Mouse (Mus musculus): ENCODE measurements around the gene 1700012B09Rik.

Gene 1700012B09Rik

GRCm38 (mm10) chr9:14770803-14771471, at the start of gene 1700012B09Rik:
TSS of gene 1700012B09Rik (minus strand) at chr9:14771030.
- no peak for DNase-seq (ENCODE audit: low spot score in 2 of 2)

DNA sequence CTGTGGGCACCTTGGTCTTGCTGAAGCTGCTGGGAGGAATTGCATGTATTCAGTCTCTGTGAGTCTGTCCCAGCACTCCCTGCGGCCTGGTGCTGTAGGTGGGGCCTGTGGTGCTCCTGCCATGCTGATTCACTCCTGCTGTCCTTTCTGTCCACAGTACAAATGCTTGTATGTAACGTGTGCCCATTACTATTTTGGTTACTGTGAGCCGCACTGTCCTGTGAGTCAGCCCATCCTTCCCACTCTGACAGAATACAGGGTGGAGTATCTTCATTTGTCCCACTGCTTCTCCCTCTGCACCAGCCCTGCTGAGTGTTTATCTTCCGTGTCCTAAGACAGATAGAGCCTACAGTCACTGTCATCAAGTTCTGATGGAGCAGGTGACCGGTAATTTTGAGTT, 39.3 kb upstream of the 1700012B09Rik start:
- DNase-seq (ENCODE audit: low spot score in 2 of 2), result no peak

DNA sequence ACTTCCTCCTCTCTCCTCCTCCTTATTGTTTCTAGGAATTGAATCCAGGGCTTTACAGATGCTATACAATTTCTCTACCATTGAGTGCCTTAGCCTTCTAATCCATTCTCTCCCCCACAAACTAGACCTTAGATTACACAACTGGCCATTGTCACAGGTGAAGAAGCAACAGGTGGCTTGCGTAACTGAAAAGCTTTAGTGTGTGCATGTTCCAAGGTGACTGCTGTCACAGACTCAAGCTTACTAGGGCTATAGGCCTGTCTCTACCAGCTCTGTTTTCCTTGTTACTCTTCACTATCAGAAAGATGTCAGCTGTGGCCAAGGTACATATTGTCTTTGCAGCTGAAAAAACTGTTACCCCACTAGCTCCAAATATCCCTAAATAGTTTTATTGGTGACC, 36.0 kb upstream of the 1700012B09Rik start:
- DNase-seq (ENCODE audit: low spot score in 2 of 2), result no peak

- DNase-seq (ENCODE audit: low spot score in 2 of 2), result no peak
Observed at GRCm38 (mm10) chr9:14805714-14806113, 34.9 kb upstream of the 1700012B09Rik start.

DNA sequence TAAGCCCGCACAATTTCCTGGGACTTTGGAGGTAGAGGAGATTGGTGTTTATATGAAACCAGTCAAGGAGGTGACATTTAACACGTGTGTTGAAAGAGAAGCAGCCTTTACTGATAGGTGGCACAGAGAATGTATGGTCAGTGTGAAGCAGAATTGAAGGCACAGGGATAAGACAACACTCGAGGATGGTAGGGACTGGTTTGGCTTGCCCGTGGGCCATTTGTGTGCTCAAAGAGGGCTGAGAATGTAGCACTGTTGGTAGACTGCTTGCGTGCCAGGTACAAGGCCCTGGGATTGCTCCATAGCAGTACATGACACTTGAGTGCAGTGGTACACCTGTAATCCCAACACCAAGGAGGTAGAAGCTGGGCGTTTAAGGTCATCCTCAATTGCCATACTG, 16.5 kb upstream of the 1700012B09Rik start:
- no peak for DNase-seq (ENCODE audit: low spot score in 2 of 2)

DNA sequence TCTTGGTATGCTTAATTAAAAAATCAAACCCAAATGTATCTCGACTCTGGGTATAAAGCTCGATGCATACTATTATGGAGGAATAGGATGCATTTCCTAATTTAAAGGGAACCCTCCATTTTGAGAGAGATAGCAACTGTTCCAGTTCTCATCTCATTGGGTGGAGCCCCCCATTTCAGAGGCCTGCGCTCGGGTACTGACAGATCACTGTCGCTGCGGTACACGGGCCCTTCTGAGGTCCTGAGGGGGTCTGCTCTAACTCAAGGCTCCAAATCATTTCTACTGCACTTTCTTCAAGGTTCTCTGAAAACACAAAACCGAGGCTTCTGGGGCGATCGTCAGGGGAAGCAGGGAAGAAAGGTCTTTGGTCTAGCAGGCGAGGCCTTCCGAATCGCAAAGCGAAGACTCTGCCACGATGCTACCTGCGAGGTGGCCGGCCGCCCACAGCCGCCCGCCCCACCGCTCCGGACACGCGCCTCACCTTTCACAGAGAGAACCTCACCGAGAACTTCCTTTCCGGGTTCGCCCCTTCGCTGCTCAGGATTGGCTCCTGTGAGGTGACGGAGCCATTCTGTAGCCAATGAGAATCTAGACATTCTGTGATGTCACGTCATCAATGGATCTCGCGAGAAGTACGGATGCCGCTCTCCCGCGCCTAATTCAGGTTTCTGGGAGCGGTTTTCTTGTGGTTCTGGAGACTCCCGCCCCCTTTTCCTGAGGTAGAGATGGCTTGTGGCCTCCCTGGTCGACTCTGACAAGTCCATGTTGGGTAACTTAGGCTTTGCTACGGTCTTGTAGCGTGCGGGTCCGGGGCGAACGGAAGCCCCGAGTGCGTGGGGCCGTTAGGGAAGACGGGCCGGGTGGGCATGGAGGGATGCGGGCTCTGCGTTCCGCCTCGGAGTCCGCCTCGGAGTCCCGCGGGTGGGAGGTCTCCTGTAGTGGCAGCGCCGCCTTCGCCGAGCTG, 13.5 kb upstream of the 1700012B09Rik start, which contains the start of the genes Mre11a and Ankrd49:
Gene Mre11a, plus strand, starts transcription at position 616 of the 964 bp plus-strand sequence.
Gene Ankrd49, minus strand, starts transcription at position 818 of the 964 bp plus-strand sequence.
- DNase-seq (ENCODE audit: low spot score in 2 of 2), result peak; percentile 87 to 90

DNA sequence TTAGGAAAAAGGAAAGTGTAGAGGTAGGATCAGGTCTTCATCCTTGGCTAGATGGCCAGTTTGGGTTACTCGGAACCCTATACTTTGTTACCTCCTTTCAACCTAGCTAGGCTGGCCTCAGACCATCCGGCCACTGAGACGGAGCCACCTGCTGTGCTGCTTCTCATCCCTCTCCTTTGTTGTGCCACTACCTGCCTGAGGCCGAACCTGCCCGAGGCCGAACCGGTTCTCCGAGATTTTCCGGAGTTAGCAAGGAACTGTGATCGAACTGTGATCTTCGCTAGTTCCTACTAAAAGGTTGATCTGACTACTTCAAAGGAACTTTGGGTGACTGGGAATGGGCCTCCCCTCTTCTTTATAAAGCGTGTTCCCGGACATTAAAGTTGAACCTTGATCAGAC, 7.5 kb upstream of the 1700012B09Rik start:
- DNase-seq (ENCODE audit: low spot score in 2 of 2), result no peak

- DNase-seq (ENCODE audit: low spot score in 2 of 2), result no peak
Observed at GRCm38 (mm10) chr9:14773813-14774212, 3.0 kb upstream of the 1700012B09Rik start.

DNA sequence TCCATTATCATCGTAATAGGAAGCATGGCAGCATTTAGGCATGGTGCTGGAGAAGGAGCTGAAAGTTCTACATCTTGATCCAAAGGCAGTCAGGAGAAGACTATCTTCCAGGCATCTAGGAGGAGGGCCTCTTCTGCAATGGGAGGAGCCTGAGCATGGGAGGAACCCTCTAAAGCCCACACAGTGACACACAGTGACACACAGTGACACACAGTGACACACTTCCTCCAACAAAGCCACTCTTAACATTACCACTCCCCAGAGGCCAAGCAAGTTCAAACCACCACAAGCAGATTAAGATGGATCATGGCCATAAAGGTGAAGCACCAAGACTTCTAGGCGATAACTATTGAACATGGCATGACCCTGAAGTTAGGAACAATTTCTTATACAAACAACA, 1.2 kb upstream of the 1700012B09Rik start:
- DNase-seq (ENCODE audit: low spot score in 2 of 2), result no peak

DNA sequence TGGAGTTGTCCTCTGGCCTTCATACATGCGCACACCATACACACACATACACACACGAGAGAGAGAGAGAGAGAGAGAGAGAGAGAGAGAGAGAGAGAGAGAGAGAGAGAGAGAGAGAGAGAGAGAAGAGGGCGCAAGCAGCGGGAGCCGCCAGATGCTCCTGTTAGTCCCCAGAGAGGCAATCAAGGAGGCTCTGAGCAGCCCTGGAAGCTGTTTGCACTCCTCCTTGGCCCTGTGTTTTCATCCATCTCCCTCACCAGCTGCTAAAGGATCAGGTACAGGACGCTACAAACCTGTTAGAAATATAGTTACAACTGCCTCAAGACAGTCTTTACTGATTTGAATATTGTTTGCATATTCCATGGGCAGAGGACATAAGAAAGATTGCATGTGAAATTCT, 1.0 kb downstream of the 1700012B09Rik start:
- DNase-seq (ENCODE audit: low spot score in 2 of 2), result no peak

- peak in 1 of 2 experiments; percentile 48 for DNase-seq (ENCODE audit: low spot score in 2 of 2)
Observed at GRCm38 (mm10) chr9:14764765-14765164, 6.1 kb downstream of the 1700012B09Rik start.

DNA sequence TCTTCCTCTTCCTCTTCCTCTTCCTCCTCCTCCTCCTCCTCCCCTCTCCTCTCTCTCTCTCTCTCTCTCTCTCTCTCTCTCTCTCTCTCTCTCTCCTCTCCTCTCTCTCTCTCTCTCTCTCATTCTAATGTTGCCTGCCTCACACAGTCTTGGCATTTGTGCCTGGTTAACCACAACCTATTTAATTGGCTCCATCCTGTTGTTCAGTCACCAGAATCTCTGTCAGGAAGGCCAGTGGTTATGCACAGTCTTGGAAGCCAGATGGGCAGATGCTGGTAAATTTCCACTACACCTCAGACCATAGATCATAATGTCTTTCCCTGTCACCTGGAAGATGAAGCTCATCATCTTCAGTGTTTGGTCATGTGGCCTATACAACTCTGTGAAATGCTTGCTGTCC, 11.6 kb downstream of the 1700012B09Rik start:
- no peak for DNase-seq (ENCODE audit: low spot score in 2 of 2)

DNA sequence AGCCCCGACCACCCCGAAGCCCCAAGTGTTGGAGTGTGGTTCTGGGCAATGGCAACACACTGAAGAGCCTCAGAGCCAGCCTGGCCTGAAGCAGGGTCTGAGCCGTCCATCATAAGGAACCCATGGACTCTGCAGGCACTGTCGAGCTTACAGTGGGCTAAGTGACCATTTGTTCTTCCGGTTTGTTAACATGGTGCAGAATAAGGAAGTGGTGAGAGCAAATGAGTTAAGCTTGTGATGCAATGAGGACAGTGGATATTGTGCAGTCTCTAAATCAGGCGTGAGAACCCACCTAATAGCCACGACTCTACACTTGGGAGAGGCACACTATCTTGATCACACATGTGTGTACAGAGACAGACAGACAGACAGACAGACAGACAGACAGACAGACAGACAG, 12.2 kb downstream of the 1700012B09Rik start:
- DNase-seq (ENCODE audit: low spot score in 2 of 2), result no peak

GRCm38 (mm10) chr9:14754469-14754868, 16.4 kb downstream of the 1700012B09Rik start:
- DNase-seq (ENCODE audit: low spot score in 2 of 2), result no peak

DNA sequence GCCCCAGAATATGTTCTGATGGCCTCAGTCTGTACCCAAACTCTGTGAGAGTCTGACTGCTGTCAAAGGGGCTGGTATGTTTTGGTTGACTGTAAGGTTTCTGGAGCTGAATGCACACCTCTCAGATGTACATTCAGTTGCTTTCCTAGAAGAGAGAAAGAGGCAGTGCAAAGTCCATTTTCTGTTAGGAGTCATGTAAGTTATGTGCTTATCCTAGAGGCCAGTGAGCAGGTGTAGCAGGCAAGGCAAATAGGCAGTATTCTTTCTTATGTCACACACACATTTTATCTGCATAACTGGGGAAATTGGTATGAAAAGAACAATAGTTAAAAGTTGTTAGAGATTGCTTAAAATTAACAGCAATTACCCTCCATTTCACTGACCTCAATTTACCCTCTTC, 16.9 kb downstream of the 1700012B09Rik start:
- DNase-seq (ENCODE audit: low spot score in 2 of 2), result no peak

DNA sequence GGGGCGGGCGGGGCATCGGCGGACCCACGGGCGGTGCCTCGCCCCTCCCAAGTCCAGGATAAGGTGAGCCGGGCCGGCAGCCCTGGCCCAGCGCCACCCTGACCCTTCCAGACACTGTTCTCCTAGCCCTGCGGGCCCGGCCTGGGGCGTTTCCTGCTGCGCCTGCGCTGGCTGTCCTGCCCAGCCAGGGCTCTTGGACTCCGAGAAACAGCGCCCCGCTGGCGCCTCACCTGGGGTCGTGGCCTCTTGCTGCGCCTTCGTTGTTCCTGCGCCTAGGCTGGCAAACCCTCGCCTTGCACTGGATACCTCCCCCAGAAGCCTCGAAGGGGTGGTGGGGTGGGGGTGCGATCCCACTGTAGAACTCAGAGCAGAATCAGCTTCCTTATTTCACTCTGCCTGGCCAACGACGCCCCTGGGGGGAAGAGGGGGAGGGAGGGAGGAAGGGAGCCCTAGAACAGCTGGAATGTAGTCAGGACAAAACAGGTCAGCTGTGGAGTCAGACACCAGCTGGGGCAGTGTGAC, 18.8 kb downstream of the 1700012B09Rik start, which contains the start of gene Fut4:
Gene Fut4, minus strand, starts transcription at position 393 of the 522 bp plus-strand sequence.
- peak; percentile 21 to 40 for DNase-seq (ENCODE audit: low spot score in 2 of 2)

- DNase-seq (ENCODE audit: low spot score in 2 of 2), result peak in 1 of 2 experiments; percentile 41
Observed at GRCm38 (mm10) chr9:14751503-14752000, 19.3 kb downstream of the 1700012B09Rik start.

DNA sequence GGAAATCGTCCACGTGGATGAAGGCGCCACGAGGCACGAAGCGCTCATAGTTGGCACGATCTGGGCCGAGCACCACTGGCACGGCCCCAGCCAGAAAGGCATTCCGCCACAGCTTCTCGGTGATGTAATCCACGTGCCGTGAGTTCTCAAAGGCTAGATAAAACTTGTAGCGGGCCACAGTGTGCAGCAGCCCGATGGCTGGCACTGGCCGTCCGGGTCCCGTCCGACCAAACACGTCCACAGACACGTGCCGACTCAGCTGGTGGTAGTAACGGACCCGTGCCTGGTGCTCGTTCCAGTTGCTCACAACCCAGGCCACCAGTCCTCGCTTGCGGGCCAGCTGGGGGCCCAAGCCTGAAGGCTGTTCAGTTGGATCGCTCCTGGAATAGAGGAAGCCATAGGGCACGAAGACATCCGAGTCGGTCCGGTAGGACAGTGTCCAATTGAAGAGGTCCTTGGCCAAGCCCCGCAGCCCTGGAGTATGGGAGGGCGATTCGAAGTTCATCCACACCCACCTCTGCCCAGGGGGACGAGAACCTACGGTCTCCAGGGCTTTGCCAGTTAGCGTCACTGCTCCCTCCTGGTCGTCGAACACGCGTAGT, 19.8 kb downstream of the 1700012B09Rik start:
- DNase-seq (ENCODE audit: low spot score in 2 of 2), result no peak

DNA sequence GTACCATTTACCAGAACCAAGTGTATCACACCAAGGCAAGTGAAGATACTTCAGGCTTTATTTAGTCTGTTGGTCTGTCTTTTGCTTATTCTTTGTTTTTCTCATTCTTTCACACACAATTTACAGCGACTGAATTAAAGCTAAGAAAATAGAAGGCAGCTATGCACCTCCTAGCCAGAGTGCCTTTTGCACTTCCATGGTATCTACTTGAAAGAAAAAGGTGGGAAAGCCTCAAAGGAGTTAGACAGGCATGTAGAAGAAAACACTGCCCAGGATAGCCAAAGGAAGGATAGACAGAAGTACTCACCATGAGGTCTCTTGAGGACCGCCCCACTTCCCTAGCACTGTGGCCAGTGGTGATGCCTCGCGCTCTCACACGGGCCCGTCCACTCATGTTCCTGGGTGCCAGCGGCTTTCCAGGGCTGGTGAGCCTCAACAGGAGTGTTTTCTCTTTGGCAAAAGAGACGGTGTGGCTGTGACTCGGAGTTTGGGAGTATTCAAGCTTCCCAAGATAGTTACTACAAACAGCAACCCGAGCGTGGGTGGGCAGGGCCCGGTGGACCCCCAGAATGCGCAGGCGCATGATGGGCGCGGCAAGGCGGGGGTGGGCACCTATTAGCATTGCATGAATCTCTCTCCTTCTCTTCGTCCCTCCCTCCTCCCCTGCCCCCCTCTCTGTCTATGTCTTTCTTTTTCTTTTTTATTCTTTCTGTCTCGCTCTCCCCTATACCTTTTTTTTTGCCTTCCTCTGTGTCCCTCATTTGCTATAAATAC, 30.5 kb downstream of the 1700012B09Rik start, which contains the start of gene Piwil4:
Gene Piwil4, minus strand, starts transcription at position 583 of the 774 bp plus-strand sequence.
- no peak for DNase-seq (ENCODE audit: low spot score in 2 of 2)

GRCm38 (mm10) chr9:14739498-14740150, 31.2 kb downstream of the 1700012B09Rik start:
- DNase-seq (ENCODE audit: low spot score in 2 of 2), result no peak
